Mouse (Mus musculus) liver (tissue): ENCODE measurements at regions not wholly inside any gene's neighbourhood (a gene's known extent, or its start where the extent isn't known, plus 50 kb on each side); places are given as distances from the start of the nearest gene placed in this dataset.

Source experiments
- DNase-seq: peaks from one replicate; pipeline ENCODE4 v3.0.0-alpha.2; 2020; ENCODE audit warnings: mixed read lengths

DNA sequence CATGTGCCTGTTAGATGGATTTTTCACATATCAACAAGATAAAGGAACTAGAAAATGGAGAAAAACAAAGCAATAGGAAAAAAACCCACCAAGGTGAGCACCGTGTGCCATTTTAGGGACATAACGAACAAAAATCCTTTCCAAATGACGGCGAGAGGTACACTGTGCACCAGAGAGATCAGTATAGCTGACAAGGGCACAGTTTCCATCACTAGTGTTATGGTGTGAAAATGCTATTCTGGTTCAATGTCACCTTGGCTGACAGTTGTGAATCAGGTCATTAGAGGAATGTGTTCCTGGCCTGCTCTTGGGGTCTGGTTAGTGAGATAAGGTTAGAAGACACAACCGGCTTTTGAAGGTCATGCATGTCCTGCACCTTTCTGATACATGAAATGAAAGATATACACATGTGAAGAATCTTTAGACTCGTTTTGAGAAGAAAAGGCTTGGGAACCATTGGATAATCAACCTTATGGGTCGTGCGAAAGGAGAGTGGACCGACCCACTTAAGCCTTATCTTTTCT is 76.5 kb upstream of the P2ry1 start:
- no peak for DNase-seq

DNA sequence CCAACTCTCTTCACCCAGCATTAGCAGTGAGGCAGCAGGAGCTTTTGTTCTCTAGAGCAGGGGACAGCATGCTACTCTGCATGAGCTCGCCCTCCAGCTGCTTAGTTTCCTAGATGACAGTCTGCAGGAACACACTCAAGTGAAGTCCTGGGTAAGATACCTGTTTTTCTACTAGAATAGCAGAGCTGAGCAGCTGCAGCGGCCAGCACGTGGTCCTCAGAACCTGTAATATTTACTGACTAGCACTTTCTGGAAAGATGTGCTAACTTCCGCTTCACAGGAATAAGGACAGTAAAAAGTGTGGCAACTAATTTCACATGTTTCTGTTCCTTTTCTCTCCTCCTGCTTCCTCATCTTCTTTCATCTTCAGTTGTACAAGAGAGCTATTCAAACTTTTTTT is 73.7 kb upstream of the P2ry1 start:
- DNase-seq = no peak

DNA sequence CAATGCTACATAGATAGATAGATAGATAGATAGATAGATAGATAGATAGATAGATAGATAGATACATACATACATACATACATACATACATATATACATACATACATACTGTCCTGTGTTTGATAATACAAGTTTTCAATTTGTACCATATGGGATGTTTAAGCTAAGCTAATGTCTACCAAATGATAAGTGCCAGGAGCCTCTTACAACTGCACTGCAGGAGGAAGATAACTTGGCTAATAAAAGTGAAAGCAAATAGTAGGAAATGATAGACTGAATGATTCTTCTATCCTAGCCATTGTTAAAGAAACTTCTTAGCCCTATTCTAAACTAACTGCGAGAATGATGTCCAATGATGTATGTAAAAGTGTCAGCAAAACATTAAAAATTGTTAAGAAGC is 68.1 kb upstream of the P2ry1 start:
- no peak for DNase-seq

DNA sequence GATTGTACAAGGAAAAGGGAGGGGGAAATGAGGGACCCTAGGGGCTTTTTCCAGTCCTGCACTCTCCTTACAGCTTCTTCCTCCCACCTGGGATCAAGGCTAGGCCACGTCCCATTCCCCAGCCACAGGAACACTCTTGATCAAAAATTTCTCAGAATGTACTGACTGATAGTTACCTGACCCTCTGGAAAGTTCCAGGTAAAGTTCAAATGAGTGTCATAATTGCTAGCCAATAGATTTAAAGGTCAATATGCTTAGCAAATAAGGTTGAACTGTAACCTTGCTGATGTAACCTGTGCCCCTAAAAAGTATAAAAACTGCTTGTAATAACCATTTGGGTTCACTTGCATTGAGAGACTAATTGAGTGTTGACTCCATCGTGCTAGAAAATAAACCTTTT is 61.1 kb upstream of the P2ry1 start:
- no peak for DNase-seq

DNA sequence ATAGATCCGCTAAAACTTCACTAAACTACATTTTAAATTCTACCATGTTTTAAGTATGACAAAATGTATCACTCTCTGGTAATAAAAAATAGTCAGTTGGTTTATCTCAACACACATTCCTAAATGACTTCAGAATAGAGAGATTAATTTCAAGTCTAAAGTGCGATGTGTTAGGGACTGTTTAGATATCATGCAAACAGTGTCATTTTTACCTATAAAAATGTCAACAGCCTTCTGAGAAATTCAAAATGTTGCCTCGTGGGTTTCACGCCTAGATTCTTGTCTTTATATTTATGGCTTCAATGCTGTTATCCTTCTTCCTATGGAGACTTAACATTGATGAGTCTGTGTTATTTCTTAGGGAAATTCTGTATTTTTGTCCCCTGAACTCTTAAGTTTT is 53.7 kb upstream of the P2ry1 start:
- no peak for DNase-seq
